Mouse (Mus musculus) gastrocnemius, postnatal 36 days (tissue): ENCODE data around the gene Hba-a2. TPM values are rescaled to one million over a fixed set of nuclear protein-coding genes. Genes with fewer than 3 reads are reported as not detected.

Experiments used
- total RNA-seq, 2 experiments: library from RNA; stranded (reverse); gene quantifications; 2 replicates each; pipeline ENCODE4 v1.2.3; 2021

The Hba-a2 gene
- total RNA-seq, 2 experiments from 2014 or later: 195 to 294 TPM

Other genes with a start within 250 kb of the Hba-a2 start
- not detected for gene Il9r, start 96.2 kb upstream of the Hba-a2 start, total RNA-seq
- 10 to 100 TPM in 1 of 2 experiments, 1 to 10 TPM in 1; 9.8 to 10.7 TPM for gene Snrnp25, start 91.1 kb upstream of the Hba-a2 start, total RNA-seq
- gene Rhbdf1, start 74.2 kb upstream of the Hba-a2 start, total RNA-seq: 10 to 100 TPM; 15.6 to 19.5 TPM
- 1 to 10 TPM; 4.5 to 5.0 TPM for gene Mpg, start 70.0 kb upstream of the Hba-a2 start, total RNA-seq
- gene Nprl3, start 28.8 kb upstream of the Hba-a2 start, total RNA-seq: 10 to 100 TPM; 20.2 to 26.1 TPM
- gene Hba-x, start 20.1 kb upstream of the Hba-a2 start, total RNA-seq: not detected
- 100 to 1,000 TPM; 252 to 350 TPM for gene Hba-a1, start 13.0 kb upstream of the Hba-a2 start, total RNA-seq
- not detected for gene Hbq1b, start 9.5 kb upstream of the Hba-a2 start, total RNA-seq
- gene Hbq1a, start 3.6 kb downstream of the Hba-a2 start, total RNA-seq: not detected
- gene Sh3pxd2b, start 51.3 kb downstream of the Hba-a2 start, total RNA-seq: 1 to 10 TPM; 3.6 to 4.3 TPM
- gene Ubtd2, start 158.9 kb downstream of the Hba-a2 start, total RNA-seq: 10 to 100 TPM in 1 of 2 experiments, 1 to 10 TPM in 1; 9.0 to 11.2 TPM
- 1 to 10 TPM in 1 of 2 experiments, under 1 TPM in 1; 0.84 to 1.2 TPM for gene Efcab9, start 235.6 kb downstream of the Hba-a2 start, total RNA-seq
- gene Stk10, start 236.8 kb downstream of the Hba-a2 start, total RNA-seq: 1 to 10 TPM; 2.0 to 2.5 TPM